Mouse (Mus musculus): ENCODE results near the gene Chid1. TPM values are rescaled to one million over a fixed set of nuclear protein-coding genes. Genes with fewer than 3 reads are reported as not detected.

Gene Chid1
- 41.8 and 41.9 TPM in 2 replicates for polyA plus RNA-seq (2015; fragmentation: Nextera tagmentation; extraction: Ambion mirVana)

DNA sequence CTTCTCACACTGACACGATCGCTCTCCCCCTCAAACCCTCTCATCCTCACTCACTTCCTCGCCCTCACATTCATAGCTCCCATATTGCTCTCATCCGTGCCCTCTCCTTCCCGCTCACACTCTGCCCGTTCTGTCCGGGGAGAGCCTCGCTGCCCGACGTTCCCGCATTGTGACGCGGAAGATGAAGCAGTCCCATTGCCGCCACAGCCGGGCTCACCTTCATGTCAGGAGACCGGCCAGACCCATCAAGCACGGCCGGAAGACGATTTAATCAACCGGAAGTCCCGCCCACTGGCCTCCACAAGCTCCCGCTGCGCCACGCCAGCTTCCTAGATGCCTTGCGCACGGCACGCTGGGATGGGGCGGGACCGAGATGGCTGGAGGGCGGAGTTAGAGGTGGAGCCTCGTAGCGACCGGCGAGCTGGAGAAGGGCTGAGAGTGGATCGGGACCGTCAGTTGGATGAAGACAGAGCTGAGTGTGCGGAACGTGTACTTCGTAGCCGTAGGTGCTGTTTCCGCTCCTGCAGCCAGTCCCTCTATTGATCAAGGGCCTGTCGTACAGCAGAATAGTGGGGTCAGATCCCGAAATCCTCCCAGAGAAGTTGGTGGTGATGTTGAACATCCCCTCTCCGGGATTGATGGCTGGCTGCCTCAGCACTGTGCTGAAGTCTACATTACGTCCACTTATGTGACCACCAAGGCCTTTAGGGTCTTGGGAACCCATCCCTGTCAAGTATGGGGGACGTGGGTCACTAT lies at the start of gene Chid1:
Gene Chid1 (minus strand): TSS at position 302 of the 756 bp plus-strand sequence.
- no peaks in the 10 kb centered on the region for H3K9me3 ChIP-seq (ENCODE audit: control insufficient read depth, low read length)
- H3K4me1 ChIP-seq (replicated peaks; ENCODE audit: control insufficient read depth, insufficient read depth, low read length) = peaks cover 11% of the 10 kb centered on the region
- H3K4me2 ChIP-seq (ENCODE audit: low read depth, low read length) = peak within 1 kb of the TSS; percentile 56
- no peaks in the 10 kb centered on the region for H3K36me3 ChIP-seq (ENCODE audit: control insufficient read depth, insufficient read depth, low read length)
- peak; percentile 98 for ATAC-seq (ENCODE audit: low read depth)
- under 1% methylated on average over 46 of the region's 46 CpGs for WGBS
- H3K9ac ChIP-seq (ENCODE audit: low read length) = peak within 1 kb of the TSS; percentile 84
- peak within 1 kb of the TSS; percentile 73 for H3K27ac ChIP-seq (ENCODE audit: low read length)
- H3K27me3 ChIP-seq (ENCODE audit: control insufficient read depth, insufficient read depth, low read depth, low read length) = no peaks in the 10 kb centered on the region
- H3K4me3 ChIP-seq (ENCODE audit: low read length) = peak within 1 kb of the TSS; percentile 88

DNA sequence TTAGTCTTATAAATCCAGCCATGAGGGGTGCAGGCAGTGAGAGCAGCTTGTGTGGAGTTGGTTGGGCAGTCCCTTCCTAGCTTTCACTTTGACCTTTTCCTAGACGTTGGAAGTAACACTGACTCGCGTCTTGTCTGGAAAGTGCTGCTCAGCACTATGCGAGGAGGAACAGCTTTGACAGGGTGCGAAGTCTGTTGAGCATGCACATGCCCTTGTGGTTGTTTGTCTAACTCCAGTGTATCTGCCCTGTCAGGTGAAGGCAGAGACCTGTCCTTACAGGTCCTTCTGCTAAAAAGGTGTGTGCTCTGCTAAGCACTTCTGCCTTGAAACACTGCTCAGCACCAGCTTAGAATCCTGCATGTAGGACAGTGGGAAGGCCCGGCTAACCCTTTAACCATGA lies 49.2 kb upstream of the Chid1 start:
- Histone ChIP-seq H3K27me3 (ENCODE audit: control insufficient read depth, insufficient read depth, low read depth, low read length) (no peaks in the 10 kb centered on the region), H3K9me3 (ENCODE audit: control insufficient read depth, low read length) (no peaks in the 10 kb centered on the region), H3K36me3 (ENCODE audit: control insufficient read depth, insufficient read depth, low read length) (peaks cover 17% of the 10 kb centered on the region), H3K9ac (ENCODE audit: low read length) (no peak overlapping the region), H3K4me3 (ENCODE audit: low read length) (no peak overlapping the region), H3K4me1 (replicated peaks; ENCODE audit: control insufficient read depth, insufficient read depth, low read length) (no peaks in the 10 kb centered on the region), H3K4me2 (ENCODE audit: low read depth, low read length) (no peak overlapping the region), H3K27ac (ENCODE audit: low read length) (no peak overlapping the region)
- WGBS = 77% methylated on average over 6 of the region's 6 CpGs
- ATAC-seq (ENCODE audit: low read depth) = no peak

DNA sequence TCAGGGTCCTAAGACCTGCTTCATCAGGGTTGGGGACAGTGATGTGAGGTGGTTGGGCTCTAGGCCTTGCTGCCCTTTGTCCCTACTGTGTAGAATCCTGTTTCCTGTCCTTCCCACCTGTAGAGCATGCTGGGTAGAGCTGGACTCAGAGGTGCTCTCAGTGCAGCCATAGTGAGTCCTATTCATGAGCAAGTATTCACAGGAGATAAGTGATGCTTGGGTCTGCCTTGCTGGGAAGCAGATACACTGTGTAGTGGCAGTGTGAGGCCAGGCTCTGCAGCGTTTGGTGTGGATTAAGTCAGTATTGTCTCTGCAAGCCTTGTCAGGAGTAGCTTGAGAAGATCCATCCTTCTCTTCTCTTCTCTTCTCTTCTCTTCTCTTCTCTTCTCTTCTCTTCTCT lies 46.2 kb upstream of the Chid1 start:
- 78% methylated on average over 1 of the region's 1 CpGs for WGBS
- no peak for ATAC-seq (ENCODE audit: low read depth)
- no peaks in the 10 kb centered on the region for H3K9me3 ChIP-seq (ENCODE audit: control insufficient read depth, low read length)

DNA sequence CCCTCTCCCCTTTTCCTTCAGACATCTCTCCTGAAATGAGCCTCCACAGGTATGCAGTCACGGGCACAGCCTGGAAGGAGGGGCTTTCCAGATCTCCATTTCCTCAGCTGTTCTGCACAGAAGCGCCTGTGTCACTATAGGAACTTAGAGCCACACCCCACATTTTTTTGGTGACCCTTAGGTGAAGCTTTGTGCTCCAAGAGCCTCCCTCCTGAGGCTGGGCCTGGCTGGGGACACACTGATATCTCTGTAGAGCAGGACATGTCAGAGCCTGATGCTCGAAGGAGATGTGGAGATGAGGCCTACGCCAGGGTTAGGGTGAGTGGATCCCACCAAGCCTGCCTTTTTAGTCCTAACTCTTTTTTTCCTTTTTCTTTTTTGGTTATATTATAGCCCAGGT lies 45.6 kb upstream of the Chid1 start:
- WGBS = 55% methylated on average over 4 of the region's 4 CpGs
- ATAC-seq (ENCODE audit: low read depth) = peak; percentile 17; the same call in 1 of the 2 replicates

More for the DNA sequence above, 46.2 kb upstream of the Chid1 start:
- no peak overlapping the region for H3K27ac ChIP-seq (ENCODE audit: low read length)
- H3K27me3 ChIP-seq (ENCODE audit: control insufficient read depth, insufficient read depth, low read depth, low read length) = no peaks in the 10 kb centered on the region
- no peak overlapping the region for H3K4me3 ChIP-seq (ENCODE audit: low read length)
- no peak overlapping the region for H3K9ac ChIP-seq (ENCODE audit: low read length)
- no peaks in the 10 kb centered on the region for H3K4me1 ChIP-seq (replicated peaks; ENCODE audit: control insufficient read depth, insufficient read depth, low read length)
- H3K36me3 ChIP-seq (ENCODE audit: control insufficient read depth, insufficient read depth, low read length) = peaks cover 14% of the 10 kb centered on the region
- no peak overlapping the region for H3K4me2 ChIP-seq (ENCODE audit: low read depth, low read length)

DNA sequence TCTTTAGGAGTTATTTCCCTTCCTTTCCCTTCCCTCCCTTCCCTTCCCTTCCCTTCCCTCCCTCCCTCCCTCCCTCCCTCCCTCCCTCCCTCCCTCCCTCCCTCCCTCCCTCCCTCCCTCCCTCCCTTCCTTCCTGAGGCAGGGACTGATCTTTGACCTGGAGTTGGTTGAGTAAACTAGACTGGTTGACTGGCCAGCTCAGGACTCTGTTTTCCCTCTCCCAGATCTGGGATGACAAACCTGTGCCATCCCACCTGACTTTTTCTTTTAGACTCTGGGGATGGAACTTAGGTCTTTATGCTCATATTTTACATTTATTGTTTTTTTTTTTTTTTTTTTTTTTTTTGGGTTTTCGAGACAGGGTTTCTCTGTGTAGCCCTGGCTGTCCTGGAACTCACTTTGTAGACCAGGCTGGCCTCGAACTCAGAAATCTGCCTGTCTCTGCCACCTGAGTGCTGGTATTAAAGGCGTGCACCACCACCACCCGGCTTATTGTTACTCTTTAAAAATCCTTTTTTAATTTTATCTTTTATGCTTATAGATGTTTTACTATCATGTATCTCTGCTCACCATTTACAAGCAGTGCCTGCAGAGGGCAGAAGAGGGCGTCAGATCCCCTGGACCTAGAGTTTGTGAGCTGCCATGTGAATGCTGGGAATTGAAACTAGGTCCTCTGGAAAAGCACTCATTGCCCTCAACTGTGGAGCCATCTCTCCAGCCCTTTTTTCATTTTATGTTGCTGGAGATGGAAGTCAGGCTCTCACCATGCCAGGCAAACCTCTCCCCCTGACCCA lies 44.6 kb upstream of the Chid1 start:
- ATAC-seq (ENCODE audit: low read depth) = no peak
- Histone ChIP-seq H3K27ac (ENCODE audit: low read length) (no peak overlapping the region), H3K4me1 (replicated peaks; ENCODE audit: control insufficient read depth, insufficient read depth, low read length) (no peaks in the 10 kb centered on the region), H3K9me3 (ENCODE audit: control insufficient read depth, low read length) (no peaks in the 10 kb centered on the region), H3K9ac (ENCODE audit: low read length) (no peak overlapping the region), H3K36me3 (ENCODE audit: control insufficient read depth, insufficient read depth, low read length) (peaks cover 3% of the 10 kb centered on the region; the same call in 1 of the 2 replicates), H3K4me3 (ENCODE audit: low read length) (no peak overlapping the region), H3K27me3 (ENCODE audit: control insufficient read depth, insufficient read depth, low read depth, low read length) (no peaks in the 10 kb centered on the region), H3K4me2 (ENCODE audit: low read depth, low read length) (no peak overlapping the region)
- WGBS = 83% methylated on average over 4 of the region's 5 CpGs

More for the DNA sequence above, 45.6 kb upstream of the Chid1 start:
- H3K9ac ChIP-seq (ENCODE audit: low read length) = no peak overlapping the region
- H3K4me3 ChIP-seq (ENCODE audit: low read length) = no peak overlapping the region
- H3K4me1 ChIP-seq (replicated peaks; ENCODE audit: control insufficient read depth, insufficient read depth, low read length) = no peaks in the 10 kb centered on the region
- no peaks in the 10 kb centered on the region for H3K27me3 ChIP-seq (ENCODE audit: control insufficient read depth, insufficient read depth, low read depth, low read length)
- H3K27ac ChIP-seq (ENCODE audit: low read length) = no peak overlapping the region
- no peak overlapping the region for H3K4me2 ChIP-seq (ENCODE audit: low read depth, low read length)
- H3K36me3 ChIP-seq (ENCODE audit: control insufficient read depth, insufficient read depth, low read length) = peaks cover 8% of the 10 kb centered on the region
- no peaks in the 10 kb centered on the region for H3K9me3 ChIP-seq (ENCODE audit: control insufficient read depth, low read length)

DNA sequence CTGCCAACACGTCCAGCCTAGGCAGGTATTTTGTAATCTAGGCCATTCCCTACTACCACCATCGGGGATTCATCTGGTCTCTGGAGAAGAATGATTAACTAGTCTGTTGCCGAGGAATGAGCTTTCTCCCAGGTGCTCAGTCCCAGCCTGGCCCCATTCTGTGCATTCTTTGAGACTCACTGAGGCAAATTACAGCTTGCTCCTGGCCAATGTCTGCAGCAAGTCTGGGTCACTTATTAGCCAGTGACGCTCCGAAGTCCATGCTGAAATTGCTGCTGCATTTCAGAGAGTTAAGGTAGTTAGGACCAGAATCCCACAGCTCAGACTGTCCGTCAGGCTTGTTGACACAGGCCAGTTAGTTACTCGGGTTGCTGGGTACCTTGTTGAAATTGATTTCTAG lies 41.7 kb upstream of the Chid1 start:
- no peak overlapping the region for H3K4me2 ChIP-seq (ENCODE audit: low read depth, low read length)
- H3K27me3 ChIP-seq (ENCODE audit: control insufficient read depth, insufficient read depth, low read depth, low read length) = no peaks in the 10 kb centered on the region
- no peak for ATAC-seq (ENCODE audit: low read depth)
- H3K4me1 ChIP-seq (replicated peaks; ENCODE audit: control insufficient read depth, insufficient read depth, low read length) = no peaks in the 10 kb centered on the region
- no peaks in the 10 kb centered on the region for H3K9me3 ChIP-seq (ENCODE audit: control insufficient read depth, low read length)
- no peak overlapping the region for H3K9ac ChIP-seq (ENCODE audit: low read length)
- no peaks in the 10 kb centered on the region; the same call in 1 of the 2 replicates for H3K36me3 ChIP-seq (ENCODE audit: control insufficient read depth, insufficient read depth, low read length)
- H3K4me3 ChIP-seq (ENCODE audit: low read length) = no peak overlapping the region
- 64% methylated on average over 7 of the region's 7 CpGs for WGBS
- H3K27ac ChIP-seq (ENCODE audit: low read length) = no peak overlapping the region

DNA sequence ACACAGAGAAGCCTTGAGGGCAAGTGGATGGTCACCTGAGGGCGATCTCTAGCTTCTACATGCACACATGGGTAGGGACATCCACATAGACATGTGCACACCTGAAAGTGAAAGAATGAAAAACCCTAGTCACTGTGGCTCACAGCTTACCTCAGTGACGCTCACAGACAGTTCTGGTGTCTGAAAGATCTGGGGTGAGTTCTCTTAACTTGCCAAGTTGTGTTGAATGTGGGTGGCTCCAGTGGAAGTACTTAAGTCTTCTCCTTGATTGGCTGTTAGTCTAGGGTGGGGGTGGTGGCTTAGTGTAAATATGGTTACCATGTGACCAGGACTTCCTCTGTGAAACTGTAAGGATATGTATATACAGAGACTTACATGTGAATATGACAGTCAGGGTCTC lies 39.3 kb upstream of the Chid1 start:
- no peak for ATAC-seq (ENCODE audit: low read depth)

DNA sequence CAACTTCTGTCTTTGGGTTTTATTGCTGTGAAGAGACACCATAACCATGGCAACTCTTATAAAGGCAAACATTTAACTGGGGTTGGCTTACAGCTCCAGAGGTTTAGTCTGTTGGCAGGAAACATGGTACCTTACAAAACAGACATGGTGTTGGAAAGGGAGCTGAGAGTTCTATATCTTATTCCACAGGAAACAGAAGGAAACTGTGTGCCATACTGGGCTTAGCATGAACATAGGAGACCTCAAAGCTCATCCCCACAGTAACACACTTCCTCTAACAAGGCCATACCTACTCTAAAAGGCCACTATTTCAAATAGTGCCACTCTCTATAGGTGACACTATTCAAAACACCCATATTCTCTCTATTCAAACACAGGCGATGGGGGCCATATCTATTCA lies 38.9 kb upstream of the Chid1 start:
- Histone ChIP-seq H3K4me1 (replicated peaks; ENCODE audit: control insufficient read depth, insufficient read depth, low read length) (no peaks in the 10 kb centered on the region), H3K27me3 (ENCODE audit: control insufficient read depth, insufficient read depth, low read depth, low read length) (no peaks in the 10 kb centered on the region), H3K4me2 (ENCODE audit: low read depth, low read length) (no peak overlapping the region), H3K9ac (ENCODE audit: low read length) (no peak overlapping the region), H3K9me3 (ENCODE audit: control insufficient read depth, low read length) (no peaks in the 10 kb centered on the region), H3K36me3 (ENCODE audit: control insufficient read depth, insufficient read depth, low read length) (no peaks in the 10 kb centered on the region; the same call in 1 of the 2 replicates), H3K4me3 (ENCODE audit: low read length) (no peak overlapping the region), H3K27ac (ENCODE audit: low read length) (no peak overlapping the region)
- no peak for ATAC-seq (ENCODE audit: low read depth)
- 100% methylated on average over 1 of the region's 1 CpGs for WGBS

More for the DNA sequence above, 39.3 kb upstream of the Chid1 start:
- H3K4me1 ChIP-seq (replicated peaks; ENCODE audit: control insufficient read depth, insufficient read depth, low read length) = no peaks in the 10 kb centered on the region
- H3K9me3 ChIP-seq (ENCODE audit: control insufficient read depth, low read length) = no peaks in the 10 kb centered on the region
- H3K27ac ChIP-seq (ENCODE audit: low read length) = no peak overlapping the region
- H3K4me2 ChIP-seq (ENCODE audit: low read depth, low read length) = no peak overlapping the region
- no peaks in the 10 kb centered on the region; the same call in 1 of the 2 replicates for H3K36me3 ChIP-seq (ENCODE audit: control insufficient read depth, insufficient read depth, low read length)
- H3K27me3 ChIP-seq (ENCODE audit: control insufficient read depth, insufficient read depth, low read depth, low read length) = no peaks in the 10 kb centered on the region
- H3K4me3 ChIP-seq (ENCODE audit: low read length) = no peak overlapping the region
- no peak overlapping the region for H3K9ac ChIP-seq (ENCODE audit: low read length)
- WGBS = 93% methylated on average over 2 of the region's 2 CpGs

DNA sequence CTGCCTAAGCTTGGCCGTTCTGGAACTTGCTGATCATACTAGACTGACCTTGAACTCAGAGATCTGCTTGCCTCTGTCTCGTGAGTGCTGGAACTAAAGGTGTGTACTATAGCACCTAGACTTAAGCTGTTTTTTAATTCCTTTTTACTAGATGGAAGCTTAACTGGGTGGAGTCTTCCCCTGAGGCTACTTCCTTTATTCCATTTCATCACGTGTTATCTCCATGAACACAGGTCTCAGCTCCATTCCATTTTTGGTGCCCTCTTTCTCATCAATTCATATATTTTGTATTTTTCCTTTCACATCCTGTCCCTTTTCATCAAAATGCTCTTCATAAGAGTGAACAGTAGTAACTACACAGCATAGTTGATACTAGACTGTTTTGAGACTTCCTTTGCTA lies 38.1 kb upstream of the Chid1 start:
- ATAC-seq (ENCODE audit: low read depth) = no peak
- H3K4me1 ChIP-seq (replicated peaks; ENCODE audit: control insufficient read depth, insufficient read depth, low read length) = no peaks in the 10 kb centered on the region
- no peak overlapping the region for H3K4me3 ChIP-seq (ENCODE audit: low read length)
- no peak overlapping the region for H3K27ac ChIP-seq (ENCODE audit: low read length)
- H3K27me3 ChIP-seq (ENCODE audit: control insufficient read depth, insufficient read depth, low read depth, low read length) = no peaks in the 10 kb centered on the region
- H3K9ac ChIP-seq (ENCODE audit: low read length) = no peak overlapping the region
- H3K36me3 ChIP-seq (ENCODE audit: control insufficient read depth, insufficient read depth, low read length) = no peaks in the 10 kb centered on the region; the same call in 1 of the 2 replicates
- no peaks in the 10 kb centered on the region for H3K9me3 ChIP-seq (ENCODE audit: control insufficient read depth, low read length)
- no peak overlapping the region for H3K4me2 ChIP-seq (ENCODE audit: low read depth, low read length)
- WGBS = 74% methylated on average over 3 of the region's 3 CpGs

Measured in lung, embryonic 16.5 days (tissue).